Mouse (Mus musculus) cortical plate, adult 2 months (tissue): ENCODE data around the gene Pyurf. TPM values are rescaled to one million over a fixed set of nuclear protein-coding genes. Genes with fewer than 3 reads are reported as not detected.

Experiments used
- H3K27ac ChIP-seq: fragments of 200-500 bp; 2 replicates; pipeline ENCODE4 v1.5.1; 2012; ENCODE audit warnings: low read length, control low read depth, inconsistent platforms; ENCODE audit not compliant: insufficient read depth
- H3K4me1 ChIP-seq: fragments of 200-500 bp; 2 replicates; pipeline ENCODE4 v1.6.1; 2011; ENCODE audit warnings: low read length; ENCODE audit not compliant: control insufficient read depth, insufficient read depth
- H3K4me3 ChIP-seq: fragments of 200-500 bp; 2 replicates; pipeline ENCODE4 v1.5.1; 2011; ENCODE audit warnings: mild to moderate bottlenecking, low read length, control low read depth; ENCODE audit not compliant: insufficient read depth
- CTCF ChIP-seq: fragments of 200-500 bp; IDR thresholded peaks from 2 replicates; pipeline ENCODE4 v1.5.1; 2011; ENCODE audit warnings: mild to moderate bottlenecking, control low read depth, low read length; ENCODE audit not compliant: insufficient read depth; ENCODE audit errors: extremely low read depth
- POLR2A ChIP-seq: fragments of 200-500 bp; IDR thresholded peaks from 2 replicates; pipeline ENCODE4 v1.6.1; 2011; ENCODE audit warnings: mild to moderate bottlenecking, low read length, control low read depth; ENCODE audit not compliant: insufficient read depth; ENCODE audit errors: extremely low read depth
- polyA plus RNA-seq: library from polyadenylated mRNA; depleted of rRNA; stranded (reverse); fragments of >200 nt; gene quantifications from 2 replicates; pipeline ENCODE4 v1.2.3, GENCODE M21; 2012; rRNA removed

Pyurf gene
- polyA plus RNA-seq, 1 experiment = 19.1 TPM

GRCm38 (mm10) chr6:57661295-57661694, 30.6 kb downstream of the Pyurf start:
- Histone ChIP-seq H3K27ac (no peak overlapping the region), H3K4me1 (no peaks in the 10 kb centered on the region), H3K4me3 (no peak overlapping the region)
- TF ChIP-seq POLR2A (no peak), CTCF (no peak)

- Histone ChIP-seq H3K4me1 (no peaks in the 10 kb centered on the region), H3K27ac (no peak overlapping the region), H3K4me3 (no peak overlapping the region)
- TF ChIP-seq POLR2A (no peak), CTCF (no peak)
Measured at GRCm38 (mm10) chr6:57647256-57647655, 44.6 kb downstream of the Pyurf start.

- Histone ChIP-seq H3K4me1 (no peaks in the 10 kb centered on the region), H3K27ac (no peak overlapping the region), H3K4me3 (no peak overlapping the region)
- TF ChIP-seq CTCF = no peak
- no peak for TF ChIP-seq POLR2A
Measured at GRCm38 (mm10) chr6:57641789-57642188, 50.1 kb downstream of the Pyurf start.

DNA sequence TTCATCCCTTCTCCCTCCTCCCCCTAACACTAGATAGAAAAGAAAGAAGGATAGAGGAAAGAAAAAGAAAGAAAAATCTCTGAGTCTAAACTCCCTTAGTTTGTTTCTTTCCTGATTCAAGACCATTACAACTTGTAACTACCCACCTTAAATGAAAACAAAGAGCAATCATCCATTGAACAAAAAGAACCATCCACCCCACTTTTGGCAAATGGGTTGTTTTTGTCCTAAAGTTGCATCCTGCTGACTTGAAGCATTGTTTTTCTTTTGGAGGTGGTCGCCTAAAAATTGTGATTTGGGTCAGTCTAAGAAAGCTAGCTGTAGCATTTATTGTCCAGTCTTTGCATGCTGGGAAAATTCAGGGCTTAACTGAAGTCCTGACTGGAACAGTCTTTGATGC, 52.3 kb downstream of the Pyurf start:
- no peaks in the 10 kb centered on the region for H3K4me1 ChIP-seq
- no peak overlapping the region for H3K27ac ChIP-seq
- TF ChIP-seq POLR2A (no peak), CTCF (no peak)
- H3K4me3 ChIP-seq = no peak overlapping the region

Other genes starting within 250 kb of the Pyurf start
- 39.6 and 40.7 TPM in 2 replicates for gene Ppm1k, start 156.6 kb downstream of the Pyurf start, polyA plus RNA-seq
- 10.6 and 10.9 TPM in 2 replicates for gene Herc6, start 111.1 kb downstream of the Pyurf start, polyA plus RNA-seq
- gene Lancl2, start 10.5 kb upstream of the Pyurf start, polyA plus RNA-seq = 62.9 and 72.2 TPM in 2 replicates
- 83.2 and 85.8 TPM in 2 replicates for gene Vopp1, start 133.1 kb upstream of the Pyurf start, polyA plus RNA-seq
- not detected in 2 replicates for gene Vmn1r21, start 158.3 kb upstream of the Pyurf start, polyA plus RNA-seq
- gene Vmn1r22, start 215.9 kb upstream of the Pyurf start, polyA plus RNA-seq = not detected in 2 replicates
- gene Vmn1r23, start 234.8 kb upstream of the Pyurf start, polyA plus RNA-seq = not detected in 2 replicates